Mouse (Mus musculus): ENCODE measurements at regions not wholly inside any gene's neighbourhood (a gene's known extent, or its start where the extent isn't known, plus 50 kb on each side); places are given as distances from the start of the nearest gene placed in this dataset.

- TF ChIP-seq CHD1 (IDR thresholded peaks at IDR 0.05; ENCODE audit: low read depth, low read length) (no peak), GABPA (IDR thresholded peaks at IDR 0.05; ENCODE audit: low read depth, low read length) (no peak), EP300 (IDR thresholded peaks at IDR 0.05; ENCODE audit: low read depth in 1 of 2, low read length in 2 of 2) (no peak), TCF12 (IDR thresholded peaks at IDR 0.05; ENCODE audit: low read depth, low read length) (no peak), POLR2A (IDR thresholded peaks at IDR 0.05; ENCODE audit: control insufficient read depth in 1 of 2, insufficient read depth in 1 of 2, low read depth in 1 of 2, low read length in 2 of 2, poor library complexity in 1 of 2) (no peak)
These were observed 202.1 kb downstream of the Cryba4 start for GRCm38 (mm10) chr5:112050046-112050782.
